Mouse (Mus musculus): ENCODE measurements around the gene Snrnp27.

- no peak for TF ChIP-seq GATA1 (IDR thresholded peaks at IDR 0.05; ENCODE audit: borderline replicate concordance, low read length)
- no peak for TF ChIP-seq FLI1 (IDR thresholded peaks at IDR 0.05; ENCODE audit: low read length)
Observed at GRCm38 (mm10) chr6:86696213-86696612, 11.9 kb upstream of the Snrnp27 start.

Measured in megakaryocyte, embryonic 14.5 days (primary cell).